Mouse (Mus musculus) forebrain, postnatal 0 days (tissue): Measurements from ENCODE around the gene Kcnab1. TPM values are rescaled to one million over a fixed set of nuclear protein-coding genes. Genes with fewer than 3 reads are reported as not detected.

ENCODE experiments used
- ATAC-seq: fragments of 200-750 bp; cut with Nextera tagmentation; 2 replicates; pipeline ENCODE4 v1.8.0; 2017; ENCODE audit warnings: mild to moderate bottlenecking, moderate library complexity
- DNase-seq: peaks from one replicate; pipeline ENCODE4 v3.0.0-alpha.2; 2015
- H3K27ac ChIP-seq: fragments of 300-500 bp; sonication (generic); 2 replicates; pipeline ENCODE4 v1.5.1; 2014; ENCODE audit warnings: low read depth, mild to moderate bottlenecking, antibody characterized with exemption, low read length, moderate library complexity, mixed read lengths
- H3K27me3 ChIP-seq: fragments of 300-500 bp; sonication (generic); 2 replicates; pipeline ENCODE4 v1.6.1; 2014; ENCODE audit warnings: mild to moderate bottlenecking, low read length, mixed read lengths; ENCODE audit not compliant: insufficient read depth
- H3K36me3 ChIP-seq: fragments of 300-500 bp; sonication (generic); 2 replicates; pipeline ENCODE4 v1.6.1; 2014; ENCODE audit warnings: mild to moderate bottlenecking, moderate library complexity; ENCODE audit not compliant: insufficient read depth
- H3K4me1 ChIP-seq: fragments of 300-500 bp; sonication (generic); 2 replicates; pipeline ENCODE4 v1.6.1; 2014; ENCODE audit warnings: antibody characterized with exemption; ENCODE audit not compliant: insufficient read depth
- H3K4me2 ChIP-seq: fragments of 300-500 bp; sonication (generic); 2 replicates; pipeline ENCODE4 v1.6.1; 2014; ENCODE audit warnings: low read depth, mild to moderate bottlenecking, moderate library complexity
- H3K4me3 ChIP-seq: fragments of 300-500 bp; sonication (generic); 2 replicates; pipeline ENCODE4 v1.5.1; 2014; ENCODE audit warnings: low read depth, low read length, mixed read lengths
- H3K9ac ChIP-seq: fragments of 300-500 bp; sonication (generic); 2 replicates; pipeline ENCODE4 v1.6.1; 2014; ENCODE audit warnings: mild to moderate bottlenecking
- H3K9me3 ChIP-seq: fragments of 300-500 bp; sonication (generic); 2 replicates; pipeline ENCODE4 v1.6.1; 2016; ENCODE audit warnings: low read length
- CTCF ChIP-seq: sonication (generic); IDR thresholded peaks from 2 replicates; pipeline ENCODE4 v1.5.1; 2016; ENCODE audit warnings: antibody characterized with exemption, control low read depth, low read depth
- WGBS: fragments of 180-500 bp; shearing (Covaris S2); extraction: QIAGEN DNeasy Blood & Tissue Kit; methylation state at CpG from one replicate; pipeline ENCODE4 v1.1.7; 2014; 5-methylcytosine and 5-hydroxymethylcytosine counted together
- polyA plus RNA-seq: library from polyadenylated mRNA; unstranded; fragments of >200 nt; fragmentation: Nextera tagmentation; extraction: Ambion mirVana; gene quantifications from 2 replicates; pipeline ENCODE4 v1.2.1, GENCODE M21; 2015
- total RNA-seq: library from RNA; depleted of rRNA; stranded (reverse); fragments of >200 nt; gene quantifications from 2 replicates; pipeline ENCODE4 v1.2.3, GENCODE M21; 2014

Kcnab1 gene
- total and polyA plus RNA-seq, 2 experiments from 2014 or later: 7.3 to 10.9 TPM

- H3K4me1 ChIP-seq: no peaks in the 10 kb centered on the region
- DNase-seq: no peak
- WGBS: 87% methylated on average over 10 of the region's 10 CpGs
Observed at GRCm38 (mm10) chr3:65337835-65338464, 228.8 kb downstream of the Kcnab1 start.

GRCm38 (mm10) chr3:65340173-65340951 lies 231.2 kb downstream of the Kcnab1 start:
- H3K27ac ChIP-seq: no peak overlapping the region
- TF ChIP-seq CTCF: no peak
- H3K4me2 ChIP-seq: no peak overlapping the region
- H3K36me3 ChIP-seq: no peaks in the 10 kb centered on the region
- H3K9me3 ChIP-seq: no peaks in the 10 kb centered on the region
- no peak for DNase-seq
- H3K4me1 ChIP-seq: no peaks in the 10 kb centered on the region
- no peaks in the 10 kb centered on the region for H3K27me3 ChIP-seq
- no peak for ATAC-seq
- H3K9ac ChIP-seq: no peak overlapping the region
- 70% methylated on average over 5 of the region's 5 CpGs for WGBS
- no peak overlapping the region for H3K4me3 ChIP-seq

More at GRCm38 (mm10) chr3:65337835-65338464, 228.8 kb downstream of the Kcnab1 start:
- no peak for ATAC-seq
- no peaks in the 10 kb centered on the region for H3K36me3 ChIP-seq
- no peaks in the 10 kb centered on the region for H3K27me3 ChIP-seq
- H3K9me3 ChIP-seq: no peaks in the 10 kb centered on the region
- H3K4me2 ChIP-seq: no peak overlapping the region
- H3K27ac ChIP-seq: no peak overlapping the region
- no peak overlapping the region for H3K9ac ChIP-seq
- H3K4me3 ChIP-seq: no peak overlapping the region
- TF ChIP-seq CTCF: no peak

GRCm38 (mm10) chr3:65346176-65346575 lies 237.0 kb downstream of the Kcnab1 start:
- Histone ChIP-seq H3K9ac (no peak overlapping the region), H3K4me3 (no peak overlapping the region), H3K27ac (no peak overlapping the region), H3K4me2 (no peak overlapping the region), H3K9me3 (no peaks in the 10 kb centered on the region), H3K27me3 (no peaks in the 10 kb centered on the region), H3K4me1 (no peaks in the 10 kb centered on the region), H3K36me3 (no peaks in the 10 kb centered on the region)
- DNase-seq (no peak), ATAC-seq (no peak)
- TF ChIP-seq CTCF: no peak
- WGBS: 76% methylated on average over 1 of the region's 1 CpGs

GRCm38 (mm10) chr3:65352278-65353127 lies 243.3 kb downstream of the Kcnab1 start:
- Histone ChIP-seq H3K36me3 (no peaks in the 10 kb centered on the region), H3K4me2 (no peak overlapping the region), H3K27ac (no peak overlapping the region), H3K27me3 (no peaks in the 10 kb centered on the region), H3K4me1 (no peaks in the 10 kb centered on the region), H3K9me3 (no peaks in the 10 kb centered on the region), H3K4me3 (no peak overlapping the region), H3K9ac (no peak overlapping the region)
- TF ChIP-seq CTCF: peak; percentile 57
- ATAC-seq: 0 out of 2 replicates have a peak, but pooled peaks have one; percentile 35
- 40% methylated on average over 4 of the region's 4 CpGs for WGBS
- peak; percentile 76 for DNase-seq

DNA sequence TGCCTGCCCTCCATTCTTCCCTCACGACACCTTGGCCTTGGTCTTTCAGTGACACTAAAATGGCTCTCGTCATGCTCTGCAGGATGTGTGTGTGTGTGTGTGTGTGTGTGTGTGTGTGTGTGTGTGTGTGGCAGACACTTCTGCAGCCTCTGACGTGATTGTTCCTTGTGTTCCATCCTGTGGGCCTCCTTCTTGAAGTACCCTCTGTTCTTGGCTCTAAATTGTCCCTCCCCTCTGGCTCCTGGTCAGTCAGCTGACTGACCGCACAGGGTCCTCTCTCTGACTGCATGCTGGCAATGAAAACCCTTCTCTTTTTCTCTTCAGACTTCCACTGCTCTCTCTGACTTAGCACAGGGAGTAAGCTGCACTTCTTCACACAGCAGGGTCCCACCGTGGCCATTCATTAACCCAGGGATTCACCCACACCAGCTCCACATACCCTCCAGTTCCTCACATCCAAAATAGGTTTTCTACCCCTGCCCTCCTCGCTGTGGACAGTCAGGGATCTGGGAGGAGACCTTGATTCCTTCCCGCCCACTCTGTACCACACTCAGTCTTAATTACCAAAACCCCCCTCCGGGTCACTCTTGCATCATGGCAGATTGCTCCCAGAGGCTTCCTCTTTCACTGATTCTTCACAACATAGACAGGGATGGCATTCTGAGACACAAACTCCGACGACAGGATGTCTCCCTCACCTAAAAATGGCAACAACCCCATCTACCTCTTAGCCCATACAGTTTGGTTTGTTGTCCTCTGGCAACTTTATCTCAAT lies 244.3 kb downstream of the Kcnab1 start:
- Histone ChIP-seq H3K4me1 (no peaks in the 10 kb centered on the region), H3K4me2 (no peak overlapping the region), H3K9me3 (no peaks in the 10 kb centered on the region), H3K27me3 (no peaks in the 10 kb centered on the region), H3K9ac (no peak overlapping the region), H3K4me3 (no peak overlapping the region), H3K27ac (no peak overlapping the region), H3K36me3 (no peaks in the 10 kb centered on the region)
- no peak for DNase-seq
- whole genome bisulfite sequencing: 76% methylated on average over 10 of the region's 10 CpGs
- no peak for TF ChIP-seq CTCF
- no peak; the same call in 1 of the 2 replicates for ATAC-seq

DNA sequence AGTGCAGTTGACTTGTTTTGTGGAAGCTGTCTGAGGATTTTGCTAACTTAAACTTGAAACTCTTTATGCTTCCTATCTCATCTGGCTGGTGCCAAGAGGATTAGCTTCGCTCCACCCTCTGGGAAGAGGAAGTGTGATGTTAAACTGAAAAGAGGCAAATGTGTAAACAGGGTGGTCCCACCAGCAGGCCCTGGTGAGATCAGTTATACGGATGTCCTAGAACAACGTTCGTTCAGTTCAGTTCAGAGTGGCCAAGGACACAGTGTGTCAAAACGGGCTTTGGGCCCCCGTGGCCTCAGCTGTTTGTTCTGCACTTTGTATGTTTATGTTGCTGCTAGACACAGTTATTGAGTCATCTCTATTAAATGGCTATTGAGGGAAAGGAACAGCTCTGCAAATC lies 246.3 kb downstream of the Kcnab1 start:
- no peak overlapping the region for H3K27ac ChIP-seq
- DNase-seq (no peak), ATAC-seq (no peak)
- no peaks in the 10 kb centered on the region for H3K36me3 ChIP-seq
- WGBS: 72% methylated on average over 6 of the region's 6 CpGs
- no peak overlapping the region for H3K9ac ChIP-seq
- no peak overlapping the region for H3K4me3 ChIP-seq
- H3K27me3 ChIP-seq: no peaks in the 10 kb centered on the region
- H3K4me2 ChIP-seq: no peak overlapping the region
- no peak for TF ChIP-seq CTCF
- H3K9me3 ChIP-seq: no peaks in the 10 kb centered on the region
- H3K4me1 ChIP-seq: no peaks in the 10 kb centered on the region
